Mouse (Mus musculus) MEL (cell line): ENCODE measurements at regions not wholly inside any gene's neighbourhood (a gene's known extent, or its start where the extent isn't known, plus 50 kb on each side); places are given as distances from the start of the nearest gene placed in this dataset.

Experiments
- DNase-seq: peaks from one replicate; pipeline ENCODE4 v3.0.0; 2011; ENCODE audit warnings: low read depth, low spot score
- H3K27ac ChIP-seq: 2 replicates; pipeline ENCODE4 v1.5.1; 2012; ENCODE audit warnings: low read depth, mild to moderate bottlenecking, control low read depth, low read length, moderate library complexity; ENCODE audit not compliant: control insufficient read depth
- H3K27me3 ChIP-seq, 2 experiments: fragments of 150-350 bp in 1 of 2; sonication (generic) in 1 of 2; 2 replicates each; pipeline ENCODE4 v1.6.1; 2012; ENCODE audit warnings: low read length in 2 of 2, mild to moderate bottlenecking in 2 of 2, improper control_type of control experiment in 1 of 2, moderate library complexity in 1 of 2; ENCODE audit not compliant: insufficient read depth in 2 of 2, control insufficient read depth in 1 of 2
- H3K36me3 ChIP-seq, 2 experiments: 2 replicates each; pipeline ENCODE4 v1.6.1; 2012 to 2014; ENCODE audit warnings: low read length in 2 of 2, improper control_type of control experiment in 1 of 2, inconsistent platforms in 1 of 2, mild to moderate bottlenecking in 1 of 2; ENCODE audit not compliant: insufficient read depth in 2 of 2, control insufficient read depth in 1 of 2
- H3K4me1 ChIP-seq, 2 experiments: fragments of 150-350 bp in 1 of 2; sonication (generic) in 1 of 2; 2 replicates each; pipeline ENCODE4 v1.6.1; 2012; ENCODE audit warnings: low read length in 2 of 2, improper control_type of control experiment in 1 of 2, mild to moderate bottlenecking in 1 of 2; ENCODE audit not compliant: insufficient read depth in 2 of 2, control insufficient read depth in 1 of 2
- H3K4me3 ChIP-seq, 2 experiments: fragments of 150-350 bp in 1 of 2; sonication (generic) in 1 of 2; 2 replicates each; pipeline ENCODE4 v1.5.1; 2012; ENCODE audit warnings: low read depth in 2 of 2, low read length in 2 of 2, mild to moderate bottlenecking in 2 of 2, moderate library complexity in 2 of 2, control low read depth in 1 of 2, improper control_type of control experiment in 1 of 2; ENCODE audit not compliant: control insufficient read depth in 1 of 2, insufficient read depth in 1 of 2
- H3K79me2 ChIP-seq: 2 replicates; pipeline ENCODE4 v1.6.1; 2012; ENCODE audit warnings: mild to moderate bottlenecking, low read length, moderate library complexity; ENCODE audit not compliant: control insufficient read depth, poor library complexity, insufficient read depth
- H3K9ac ChIP-seq: 2 replicates; pipeline ENCODE4 v1.6.1; 2012; ENCODE audit warnings: low read depth, mild to moderate bottlenecking, control low read depth, low read length, moderate library complexity; ENCODE audit not compliant: control insufficient read depth, poor library complexity, severe bottlenecking
- H3K9me3 ChIP-seq: fragments of 150-350 bp; sonication (generic); replicated peaks from 2 replicates; pipeline ENCODE4 v1.6.1; 2012; ENCODE audit warnings: mild to moderate bottlenecking, low read length, improper control_type of control experiment, moderate library complexity; ENCODE audit not compliant: insufficient read depth
- BHLHE40 ChIP-seq: IDR thresholded peaks from 2 replicates; pipeline ENCODE4 v1.6.1; 2012; ENCODE audit warnings: low read depth, mild to moderate bottlenecking, inconsistent platforms, low read length, improper control_type of control experiment, borderline replicate concordance
- CHD1 ChIP-seq: IDR thresholded peaks from 2 replicates; pipeline ENCODE4 v1.6.1; 2012; ENCODE audit warnings: low read depth, mild to moderate bottlenecking, inconsistent platforms, low read length, improper control_type of control experiment
- E2F4 ChIP-seq: IDR thresholded peaks from 2 replicates; pipeline ENCODE4 v1.6.1; 2011; ENCODE audit warnings: low read depth, low read length, improper control_type of control experiment, borderline replicate concordance
- EP300 ChIP-seq, 2 experiments: IDR thresholded peaks; 2 replicates each; pipeline ENCODE4 v1.6.1; 2011; ENCODE audit warnings: improper control_type of control experiment in 2 of 2, low read length in 2 of 2, low read depth in 1 of 2, mild to moderate bottlenecking in 1 of 2
- ETS1 ChIP-seq: IDR thresholded peaks from 2 replicates; pipeline ENCODE4 v1.6.1; 2012; ENCODE audit warnings: low read depth, mild to moderate bottlenecking, inconsistent platforms, low read length, improper control_type of control experiment, moderate library complexity
- GATA1 ChIP-seq: IDR thresholded peaks from 2 replicates; pipeline ENCODE4 v1.6.1; 2011; ENCODE audit warnings: low read depth, low read length, improper control_type of control experiment
- MEF2A ChIP-seq: IDR thresholded peaks from 2 replicates; pipeline ENCODE4 v1.6.1; 2014; ENCODE audit warnings: low read depth, mild to moderate bottlenecking, inconsistent platforms, low read length, improper control_type of control experiment; ENCODE audit not compliant: poor library complexity, insufficient replicate concordance, severe bottlenecking; ENCODE audit errors: extremely low read depth
- MYB ChIP-seq: IDR thresholded peaks from 2 replicates; pipeline ENCODE4 v1.6.1; 2011; ENCODE audit warnings: mild to moderate bottlenecking, low read depth, low read length, improper control_type of control experiment
- MYC ChIP-seq: IDR thresholded peaks from 2 replicates; pipeline ENCODE4 v1.6.1; 2011; ENCODE audit warnings: low read depth, mild to moderate bottlenecking, low read length, improper control_type of control experiment, moderate library complexity
- NELFE ChIP-seq: IDR thresholded peaks from 2 replicates; pipeline ENCODE4 v1.6.1; 2011; ENCODE audit warnings: low read depth, low read length, improper control_type of control experiment
- POLR2A ChIP-seq, 2 experiments: IDR thresholded peaks; 2 replicates each; pipeline ENCODE4 v1.6.1; 2011 to 2012; ENCODE audit warnings: low read length in 2 of 2, mild to moderate bottlenecking in 2 of 2, control low read depth in 1 of 2, improper control_type of control experiment in 1 of 2, low read depth in 1 of 2, moderate library complexity in 1 of 2; ENCODE audit not compliant: control insufficient read depth in 1 of 2, insufficient read depth in 1 of 2, poor library complexity in 1 of 2
- POLR2AphosphoS5 ChIP-seq: IDR thresholded peaks from 2 replicates; pipeline ENCODE4 v1.6.1; 2012; ENCODE audit warnings: low read depth, borderline replicate concordance, mild to moderate bottlenecking, inconsistent platforms, low read length, moderate library complexity, mixed read lengths
- SIN3A ChIP-seq: IDR thresholded peaks from 2 replicates; pipeline ENCODE4 v1.6.1; 2012; ENCODE audit warnings: low read length, improper control_type of control experiment, inconsistent platforms
- TAL1 ChIP-seq: IDR thresholded peaks from 2 replicates; pipeline ENCODE4 v1.6.1; 2012; ENCODE audit warnings: mild to moderate bottlenecking, inconsistent platforms, low read length, moderate library complexity, mixed read lengths
- TBP ChIP-seq: IDR thresholded peaks from 2 replicates; pipeline ENCODE4 v1.8.0; 2011; ENCODE audit warnings: low read depth, low read length, improper control_type of control experiment
- ZKSCAN1 ChIP-seq: IDR thresholded peaks from 2 replicates; pipeline ENCODE4 v1.6.1; 2012; ENCODE audit warnings: low read depth, mild to moderate bottlenecking, inconsistent platforms, low read length, improper control_type of control experiment, moderate library complexity
- ZMIZ1 ChIP-seq: IDR thresholded peaks from 2 replicates; pipeline ENCODE4 v1.6.1; 2012; ENCODE audit warnings: low read depth, mild to moderate bottlenecking, inconsistent platforms, low read length, improper control_type of control experiment, moderate library complexity
- ZNF384 ChIP-seq: IDR thresholded peaks from 2 replicates; pipeline ENCODE4 v1.6.1; 2012; ENCODE audit warnings: low read depth, mild to moderate bottlenecking, inconsistent platforms, low read length, improper control_type of control experiment

DNA sequence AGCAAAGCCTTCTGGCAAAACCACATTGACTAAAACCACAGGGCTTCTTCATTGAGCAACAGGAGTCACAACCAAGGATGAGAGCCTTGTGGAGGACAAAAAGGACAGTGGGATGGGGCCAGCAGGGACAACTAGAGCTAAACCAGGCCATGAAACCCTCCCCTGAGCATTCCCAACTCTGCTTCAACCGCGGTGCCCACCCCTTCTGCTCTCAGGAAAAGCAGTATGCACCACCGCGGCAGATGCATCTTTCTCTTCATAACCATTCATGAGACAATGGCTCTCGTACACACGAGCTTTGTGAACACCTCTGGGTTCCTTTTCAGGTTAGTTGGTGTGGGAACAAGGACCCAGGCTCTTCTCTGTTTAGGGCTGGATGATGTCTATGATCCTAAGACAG is 166.0 kb upstream of the Lef1 start:
- Histone ChIP-seq H3K4me1 (no peaks in the 10 kb centered on the region), H3K9ac (no peak overlapping the region), H3K79me2 (no peaks in the 10 kb centered on the region), H3K27ac (no peak overlapping the region)
- TF ChIP-seq ZKSCAN1 (no peak), POLR2A (IDR thresholded peaks at IDR 0.05; ENCODE audit: control insufficient read depth in 1 of 2, insufficient read depth in 1 of 2, low read depth in 1 of 2, low read length in 2 of 2, poor library complexity in 1 of 2) (no peak)
- TF ChIP-seq, all 39 proteins: peak for 0
- Histone ChIP-seq H3K9me3 (no peaks in the 10 kb centered on the region), H3K36me3 (no peaks in the 10 kb centered on the region), H3K4me3 (no peak overlapping the region), H3K27me3 (no peaks in the 10 kb centered on the region)
- DNase-seq = no peak

DNA sequence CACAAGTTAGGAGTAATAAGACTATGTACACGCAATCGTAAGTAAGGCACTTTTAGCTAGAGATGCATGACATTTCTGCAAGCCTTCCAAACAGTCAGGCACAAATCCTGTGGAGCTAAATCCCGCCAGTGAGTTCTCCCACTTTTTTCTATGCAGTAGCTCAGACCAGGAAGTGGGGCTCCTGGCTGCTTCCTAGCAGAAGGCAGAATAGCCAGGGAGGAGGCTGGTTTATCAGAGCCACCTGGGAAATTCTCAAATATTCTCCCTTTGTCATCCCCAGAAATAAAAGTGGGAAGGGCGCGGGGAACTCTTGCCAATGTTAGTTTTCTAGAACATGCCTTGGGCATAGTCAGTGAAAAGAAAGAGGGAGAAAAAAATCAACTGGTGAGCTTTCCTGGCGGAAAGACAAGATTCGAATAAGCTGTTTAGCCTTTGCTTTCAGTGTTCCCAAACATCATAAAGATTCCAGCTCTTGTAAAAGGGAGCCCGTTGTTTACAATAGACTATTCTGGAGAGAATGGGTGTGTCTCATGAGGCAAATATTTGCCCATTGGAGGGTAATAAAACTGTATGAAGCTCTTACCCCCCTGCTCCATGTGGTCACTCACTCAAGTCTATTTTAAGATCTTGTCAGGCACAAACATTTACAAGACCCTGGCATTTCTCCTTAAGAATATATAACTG is 167.2 kb upstream of the Lef1 start:
- no peak overlapping the region for H3K9ac ChIP-seq
- no peaks in the 10 kb centered on the region for H3K36me3 ChIP-seq
- no peak for DNase-seq
- no peaks in the 10 kb centered on the region for H3K4me1 ChIP-seq
- H3K27me3 ChIP-seq = no peaks in the 10 kb centered on the region
- no peak for TF ChIP-seq TBP
- TF ChIP-seq POLR2AphosphoS5 = no peak
- no peak for TF ChIP-seq MEF2A
- TF ChIP-seq TAL1 = no peak
- TF ChIP-seq ETS1 = no peak
- no peak for TF ChIP-seq ZMIZ1
- TF ChIP-seq BHLHE40 = no peak
- TF ChIP-seq ZKSCAN1 = no peak
- no peak for TF ChIP-seq MYC
- no peak for TF ChIP-seq GATA1
- TF ChIP-seq CHD1 = no peak
- no peak for TF ChIP-seq SIN3A
- no peak for TF ChIP-seq ZNF384
- TF ChIP-seq NELFE = no peak
- TF ChIP-seq E2F4 = no peak
- TF ChIP-seq MYB = no peak
- no peak for TF ChIP-seq EP300 (IDR thresholded peaks at IDR 0.05; ENCODE audit: low read depth in 1 of 2, low read length in 2 of 2)
- H3K9me3 ChIP-seq = no peaks in the 10 kb centered on the region
- H3K4me3 ChIP-seq = no peak overlapping the region
- H3K79me2 ChIP-seq = no peaks in the 10 kb centered on the region
- H3K27ac ChIP-seq = no peak overlapping the region
